Mouse (Mus musculus) hindbrain, embryonic 14.5 days (tissue): ENCODE measurements around the gene Gm10309. TPM values are rescaled to one million over a fixed set of nuclear protein-coding genes. Genes with fewer than 3 reads are reported as not detected.

ENCODE experiments used
- ATAC-seq: fragments of 200-750 bp; cut with Nextera tagmentation; 2 replicates; pipeline ENCODE4 v1.8.0; 2017; ENCODE audit warnings: moderate number of reproducible peaks, mild to moderate bottlenecking, moderate TSS enrichment, moderate library complexity; ENCODE audit not compliant: low FRiP score
- DNase-seq: peaks from one replicate; pipeline ENCODE4 v3.0.0-alpha.2; 2015; ENCODE audit warnings: low spot score
- H3K27ac ChIP-seq: fragments of 300-500 bp; sonication (generic); 2 replicates; pipeline ENCODE4 v1.5.1; 2014; ENCODE audit warnings: mild to moderate bottlenecking, moderate library complexity
- H3K27me3 ChIP-seq: fragments of 300-500 bp; sonication (generic); 2 replicates; pipeline ENCODE4 v1.6.1; 2014; ENCODE audit warnings: mild to moderate bottlenecking, low read length, mixed read lengths; ENCODE audit not compliant: control insufficient read depth, insufficient read depth
- H3K36me3 ChIP-seq: fragments of 300-500 bp; sonication (generic); replicated peaks from 2 replicates; pipeline ENCODE4 v1.6.1; 2014; ENCODE audit not compliant: control insufficient read depth, insufficient read depth
- H3K4me1 ChIP-seq: fragments of 300-500 bp; sonication (generic); replicated peaks from 2 replicates; pipeline ENCODE4 v1.6.1; 2014; ENCODE audit warnings: antibody characterized with exemption, low read length, mixed read lengths; ENCODE audit not compliant: control insufficient read depth, insufficient read depth
- H3K4me2 ChIP-seq: fragments of 300-500 bp; sonication (generic); replicated peaks from 2 replicates; pipeline ENCODE4 v1.6.1; 2014; ENCODE audit warnings: mild to moderate bottlenecking, moderate library complexity
- H3K4me3 ChIP-seq: fragments of 300-500 bp; sonication (generic); replicated peaks from 2 replicates; pipeline ENCODE4 v1.5.1; 2014; ENCODE audit warnings: mild to moderate bottlenecking, low read length
- H3K9ac ChIP-seq: fragments of 300-500 bp; sonication (generic); 2 replicates; pipeline ENCODE4 v1.6.1; 2014
- H3K9me3 ChIP-seq: fragments of 300-500 bp; sonication (generic); 2 replicates; pipeline ENCODE4 v1.6.1; 2016; ENCODE audit warnings: low read length; ENCODE audit not compliant: control insufficient read depth
- WGBS: fragments of 180-500 bp; shearing (Covaris S2); extraction: QIAGEN DNeasy Blood & Tissue Kit; methylation state at CpG from one replicate; pipeline ENCODE4 v1.1.7; 2014; 5-methylcytosine and 5-hydroxymethylcytosine counted together
- polyA plus RNA-seq: library from polyadenylated mRNA; unstranded; fragments of >200 nt; fragmentation: Nextera tagmentation; extraction: Ambion mirVana; gene quantifications from 2 replicates; pipeline ENCODE4 v1.2.1, GENCODE M21; 2014

Gene Gm10309
- polyA plus RNA-seq, 1 experiment from 2014 or later = 0.62 TPM

GRCm38 (mm10) chr17:86456512-86456911 is 48.5 kb downstream of the Gm10309 start:
- H3K27me3 ChIP-seq = no peaks in the 10 kb centered on the region
- no peaks in the 10 kb centered on the region for H3K9me3 ChIP-seq
- DNase-seq (no peak), ATAC-seq (no peak)
- no peak overlapping the region for H3K4me2 ChIP-seq
- H3K27ac ChIP-seq = no peak overlapping the region
- H3K4me1 ChIP-seq = no peaks in the 10 kb centered on the region
- H3K4me3 ChIP-seq = no peak overlapping the region
- H3K9ac ChIP-seq = no peak overlapping the region
- H3K36me3 ChIP-seq = no peaks in the 10 kb centered on the region
- whole genome bisulfite sequencing = 69% methylated on average over 6 of the region's 6 CpGs

GRCm38 (mm10) chr17:86454351-86454706 is 50.7 kb downstream of the Gm10309 start:
- 84% methylated on average over 3 of the region's 3 CpGs for WGBS
- H3K27me3 ChIP-seq = no peaks in the 10 kb centered on the region
- H3K36me3 ChIP-seq = no peaks in the 10 kb centered on the region
- ATAC-seq = no peak
- no peaks in the 10 kb centered on the region for H3K4me1 ChIP-seq
- H3K4me3 ChIP-seq = no peak overlapping the region
- no peak overlapping the region for H3K9ac ChIP-seq
- no peak overlapping the region for H3K4me2 ChIP-seq
- no peaks in the 10 kb centered on the region for H3K9me3 ChIP-seq
- H3K27ac ChIP-seq = no peak overlapping the region
- DNase-seq = no peak

- H3K27me3 ChIP-seq = no peaks in the 10 kb centered on the region
- no peak overlapping the region for H3K4me2 ChIP-seq
- no peaks in the 10 kb centered on the region for H3K4me1 ChIP-seq
- no peak for ATAC-seq
- H3K27ac ChIP-seq = no peak overlapping the region
- no peak overlapping the region for H3K9ac ChIP-seq
- no peak for DNase-seq
- 92% methylated on average over 14 of the region's 14 CpGs for WGBS
- no peaks in the 10 kb centered on the region for H3K36me3 ChIP-seq
- no peak overlapping the region for H3K4me3 ChIP-seq
- H3K9me3 ChIP-seq = no peaks in the 10 kb centered on the region
Observed at GRCm38 (mm10) chr17:86453673-86454350, 51.2 kb downstream of the Gm10309 start.

DNA sequence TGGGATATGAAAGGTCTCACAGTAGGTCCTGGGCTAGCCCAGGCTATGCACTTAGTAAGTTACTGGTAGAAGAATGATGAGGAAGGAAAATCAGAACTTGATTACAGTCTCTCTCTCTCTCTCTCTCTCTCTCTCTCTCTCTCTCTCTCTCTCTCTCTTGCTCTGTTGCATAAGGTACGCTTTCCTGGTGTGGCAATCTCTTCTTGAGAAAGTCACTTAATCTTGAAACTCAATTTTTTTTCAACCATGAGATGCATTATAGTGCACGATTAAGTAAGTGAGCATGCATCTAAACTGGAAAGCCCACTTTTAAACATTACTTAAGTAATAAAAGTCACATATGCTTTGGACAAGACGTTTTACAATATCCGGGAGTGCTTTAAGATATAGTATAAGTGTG is 52.1 kb downstream of the Gm10309 start:
- no peaks in the 10 kb centered on the region for H3K4me1 ChIP-seq

More for the DNA sequence above, 52.1 kb downstream of the Gm10309 start:
- Histone ChIP-seq H3K9ac (no peak overlapping the region), H3K9me3 (peaks cover 7% of the 10 kb centered on the region; the same call in 1 of the 2 replicates), H3K4me2 (no peak overlapping the region), H3K27ac (no peak overlapping the region), H3K4me3 (no peak overlapping the region), H3K27me3 (no peaks in the 10 kb centered on the region), H3K36me3 (no peaks in the 10 kb centered on the region)
- ATAC-seq = no peak
- WGBS = 92% methylated on average over 4 of the region's 4 CpGs
- DNase-seq = no peak

Other genes starting within 250 kb of the Gm10309 start
- 12.6 and 12.8 TPM in 2 replicates for gene Epas1, start 248.5 kb upstream of the Gm10309 start, polyA plus RNA-seq